Mouse (Mus musculus) ES-Bruce4 (cell line): Measurements from ENCODE around the gene Krt84.

Source experiments
- CTCF ChIP-seq: IDR thresholded peaks from one replicate; pipeline ENCODE4 v1.8.1; 2011; ENCODE audit warnings: low read depth, low read length
- POLR2A ChIP-seq: IDR thresholded peaks from one replicate; pipeline ENCODE4 v1.8.1; 2011; ENCODE audit warnings: low read length; ENCODE audit not compliant: insufficient read depth

GRCm38 (mm10) chr15:101558034-101558646, 25.5 kb upstream of the Krt84 start:
- no peak for TF ChIP-seq CTCF
- TF ChIP-seq POLR2A, result no peak
